Mouse (Mus musculus) MEL-GATA-1-ER (cell line): ENCODE measurements around the gene Ep300.

Experiments
- DNase-seq: peaks from one replicate; pipeline ENCODE4 v3.0.0-alpha.2; 2012; ENCODE audit warnings: low read depth; ENCODE audit errors: extremely low read depth

Ep300 gene

GRCm38 (mm10) chr15:81584913-81585745 lies at the start of gene Ep300:
Gene Ep300, plus strand, starts transcription at chr15:81585351.
- DNase-seq, result peak; percentile 84

DNA sequence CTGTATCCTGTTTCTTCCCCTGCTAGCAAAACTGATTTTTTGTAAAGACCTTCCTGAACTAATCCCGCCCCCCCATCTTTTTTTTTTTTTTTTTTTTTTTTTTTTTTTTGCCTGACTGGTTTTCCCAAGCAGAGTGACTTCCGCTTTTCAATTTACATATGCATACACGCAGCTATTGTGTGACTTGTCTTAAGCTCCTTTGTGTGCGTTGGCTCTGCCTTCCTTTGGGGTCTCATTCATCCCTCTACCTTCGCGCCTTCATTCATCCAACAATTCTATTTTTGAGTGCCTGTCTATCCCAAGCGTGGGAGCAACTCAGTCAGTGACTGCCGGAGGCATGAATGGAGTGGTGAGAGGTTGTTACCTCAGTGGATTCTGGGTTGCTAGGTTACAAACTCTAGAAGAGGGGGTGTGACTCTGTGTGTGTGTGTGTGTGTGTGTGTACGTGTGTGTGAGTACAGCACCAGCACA lies 49.2 kb upstream of the Ep300 start:
- no peak for DNase-seq

DNA sequence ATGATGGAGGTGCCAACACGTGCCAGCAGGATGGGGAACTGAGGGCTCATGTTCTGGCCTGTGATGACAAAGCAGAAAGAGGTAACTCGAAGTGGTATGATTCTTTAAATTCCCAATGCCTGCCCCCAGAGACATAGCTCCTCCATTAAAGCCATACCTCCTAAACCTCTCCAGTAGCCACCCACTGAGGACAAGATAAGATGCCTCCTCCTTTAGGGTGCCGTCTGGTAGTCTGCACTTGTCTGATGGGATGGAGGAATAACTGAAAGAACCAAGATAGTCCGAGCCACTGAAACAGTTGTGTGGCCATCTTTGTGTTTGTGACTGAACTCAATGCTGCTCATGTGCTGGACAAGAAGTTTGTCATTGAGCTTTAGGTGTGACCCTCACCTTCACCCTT lies 47.0 kb upstream of the Ep300 start:
- DNase-seq, result no peak

GRCm38 (mm10) chr15:81539560-81539959 lies 45.6 kb upstream of the Ep300 start:
- no peak for DNase-seq

DNA sequence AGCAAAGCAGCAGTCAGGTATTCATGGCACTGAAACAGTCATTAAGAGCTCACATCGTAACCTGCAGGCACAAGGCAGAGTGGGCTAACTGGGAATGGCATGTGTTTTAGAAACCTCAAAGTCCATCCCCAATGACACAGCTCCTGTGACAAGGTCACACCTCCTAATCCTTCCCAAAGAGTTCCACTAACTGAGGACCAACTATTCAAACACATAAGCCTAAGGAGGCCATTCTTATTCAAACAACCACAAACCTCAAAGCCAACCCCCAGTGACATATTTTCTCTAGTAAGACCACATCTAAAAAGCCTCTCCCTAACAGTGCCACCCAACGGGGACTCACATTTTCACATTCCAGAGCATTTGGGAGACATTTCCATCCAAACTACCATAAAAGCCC lies 40.2 kb upstream of the Ep300 start:
- DNase-seq, result no peak

GRCm38 (mm10) chr15:81545387-81546176 lies 39.6 kb upstream of the Ep300 start:
- no peak for DNase-seq

DNA sequence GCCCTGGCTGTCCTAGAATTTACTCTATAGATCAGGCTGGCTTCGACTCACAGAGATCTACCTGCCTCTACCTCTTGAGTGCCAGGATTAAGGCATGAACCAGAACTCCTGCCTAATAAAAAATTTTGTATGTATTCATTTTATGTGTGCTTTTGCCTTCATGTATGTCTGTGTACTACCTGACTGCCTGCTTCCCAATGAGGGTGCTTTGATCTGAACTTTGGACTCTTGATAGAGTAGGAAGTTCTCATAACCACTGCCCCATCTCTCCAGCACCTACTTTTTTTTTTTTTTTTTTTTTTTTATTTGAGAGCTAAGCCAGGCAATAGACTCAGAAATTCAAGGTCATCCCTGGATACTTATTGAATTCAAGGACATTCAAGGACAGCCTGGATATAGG lies 31.7 kb upstream of the Ep300 start:
- no peak for DNase-seq

- DNase-seq, result no peak
Observed at GRCm38 (mm10) chr15:81554558-81555297, 30.4 kb upstream of the Ep300 start.

DNA sequence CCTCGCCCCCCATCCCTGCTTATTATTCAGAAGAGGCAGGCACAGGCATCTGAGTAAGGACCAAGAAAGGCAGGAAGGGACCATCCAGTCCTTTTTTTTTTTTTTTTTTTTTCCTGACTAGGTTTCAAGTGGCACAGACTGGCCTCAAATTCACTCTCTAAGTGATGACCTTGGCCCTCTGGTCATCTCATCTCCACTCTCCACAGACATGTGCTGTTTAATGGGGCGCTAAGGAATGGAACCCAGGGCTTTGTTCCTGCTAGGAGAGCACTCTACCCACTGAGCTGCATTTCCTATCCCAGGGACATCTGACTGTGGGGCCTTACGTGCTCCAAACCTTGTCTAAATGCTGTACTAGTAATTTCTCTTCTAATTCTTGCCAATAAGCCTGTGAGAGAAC lies 29.2 kb upstream of the Ep300 start:
- DNase-seq, result no peak

DNA sequence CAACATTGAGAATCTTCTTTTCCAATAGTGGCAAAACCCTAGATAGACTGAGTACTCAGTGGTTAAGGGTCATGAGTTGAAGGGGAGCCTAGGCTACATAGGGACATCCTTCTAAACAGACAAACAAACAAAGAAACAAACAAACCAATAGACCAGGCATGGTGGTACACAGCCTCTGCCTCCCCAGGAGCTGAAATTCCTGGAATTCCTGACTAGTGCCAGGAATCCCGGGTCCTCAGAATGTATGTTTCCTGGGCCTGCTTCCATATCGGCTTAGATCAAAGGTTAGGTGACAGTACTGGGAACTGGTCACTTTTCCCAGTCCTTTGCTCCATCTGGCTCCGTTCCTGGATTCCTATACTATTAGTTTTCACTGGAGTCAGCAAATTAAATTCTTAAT lies 23.6 kb upstream of the Ep300 start:
- DNase-seq, result no peak

DNA sequence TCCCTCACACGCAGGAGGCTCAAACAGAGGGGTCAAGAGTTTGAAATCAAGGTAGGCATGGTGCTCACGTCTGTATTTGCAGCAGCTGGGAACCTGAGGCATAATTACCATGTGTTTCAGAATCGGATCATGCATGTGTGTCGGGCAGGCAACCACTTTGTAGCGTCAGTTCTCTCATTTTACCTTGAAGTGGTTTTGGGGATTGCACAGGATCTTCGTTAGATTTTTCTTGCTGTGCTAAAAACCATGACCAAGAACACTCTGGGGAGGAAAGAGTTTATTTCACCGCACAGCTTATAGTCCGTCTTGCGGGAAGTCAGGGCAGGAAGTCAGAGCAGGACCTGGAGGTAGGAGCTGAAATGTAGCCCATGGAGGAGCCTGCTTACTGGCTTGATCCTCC lies 23.2 kb upstream of the Ep300 start:
- DNase-seq, result no peak

DNA sequence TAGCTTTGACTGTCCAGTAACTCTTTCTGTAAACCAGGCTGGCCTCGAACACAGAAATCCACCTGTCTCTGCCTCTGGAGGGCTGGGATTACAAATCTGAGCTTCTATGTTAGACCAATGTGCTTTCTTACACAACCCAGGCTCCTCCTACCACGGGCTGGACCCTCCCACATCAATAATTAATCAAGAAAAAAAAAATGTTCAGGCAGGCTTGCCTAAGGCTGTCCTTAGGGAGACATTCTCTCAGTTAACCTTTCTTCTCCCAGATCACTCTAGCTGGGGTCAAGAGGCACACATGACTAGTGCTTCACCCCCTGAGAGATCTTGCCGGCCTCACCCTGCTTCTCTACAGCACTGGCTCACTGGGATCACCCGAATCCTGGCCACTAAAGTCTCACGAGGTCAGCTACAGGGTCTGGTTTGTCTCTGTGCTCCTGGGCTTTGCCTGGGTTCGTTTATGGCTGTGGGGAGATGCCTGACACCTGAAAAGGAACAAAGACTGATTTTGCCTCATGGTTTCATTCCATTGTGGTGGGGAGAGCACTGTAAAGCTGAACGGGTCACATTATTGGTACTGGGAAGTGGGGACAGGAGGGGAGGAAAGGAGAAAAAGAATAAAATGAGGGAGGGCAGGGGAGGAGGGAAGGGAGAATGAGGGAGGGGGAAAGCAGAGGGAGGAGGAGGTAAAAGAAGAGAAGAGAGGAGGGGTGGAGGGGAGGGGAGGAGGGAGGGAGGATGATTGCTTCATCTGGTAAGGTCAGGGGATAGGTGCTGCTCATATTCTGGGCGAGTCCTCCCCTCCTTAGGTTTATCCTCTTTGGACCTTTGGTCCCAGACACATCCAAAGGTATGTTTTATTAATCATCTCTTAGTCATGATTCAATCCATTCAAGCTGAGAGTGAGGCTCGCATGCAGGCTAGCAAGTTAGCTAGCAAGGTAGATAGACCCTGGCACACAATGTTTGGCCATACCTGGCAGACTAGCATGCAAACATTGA lies 22.4 kb upstream of the Ep300 start:
- no peak for DNase-seq

DNA sequence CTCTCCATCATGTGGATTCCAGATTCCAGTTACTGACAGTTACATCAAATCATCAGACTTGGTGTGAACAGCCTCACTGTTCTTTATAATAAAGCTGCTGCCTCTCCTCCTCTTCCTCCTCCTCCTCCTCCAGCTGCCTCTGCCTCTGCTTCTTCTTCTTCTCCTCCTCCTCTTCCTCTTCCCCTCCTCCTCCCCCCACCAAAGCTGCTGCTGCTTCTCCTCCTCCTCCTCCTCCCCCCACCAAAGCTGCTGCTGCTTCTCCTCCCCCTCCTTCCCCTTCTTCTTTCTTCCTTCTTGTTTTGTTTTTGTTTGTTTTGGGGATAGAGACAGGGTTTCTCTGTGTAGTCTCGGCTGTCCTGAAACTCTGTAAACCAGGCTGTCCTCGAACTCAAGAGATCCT lies 17.1 kb upstream of the Ep300 start:
- DNase-seq, result no peak

DNA sequence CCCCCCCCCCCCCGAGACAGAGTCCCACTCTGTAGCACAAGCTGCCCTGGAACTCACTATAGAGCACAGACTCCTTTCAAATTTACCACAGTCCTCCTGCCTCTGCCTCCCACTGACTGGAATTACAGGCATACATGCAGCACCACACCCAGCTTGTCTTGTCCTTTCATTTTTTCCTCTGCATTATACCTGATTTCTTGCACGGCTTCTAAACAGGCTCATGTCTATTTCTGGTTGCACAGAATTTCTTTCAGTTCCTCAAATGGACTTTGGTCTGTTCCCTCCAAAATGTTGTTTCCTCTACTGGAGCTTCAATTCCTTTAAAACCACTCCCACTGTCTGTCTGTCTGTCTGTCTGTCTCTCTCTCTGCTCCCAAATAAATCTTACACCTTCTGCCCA lies 16.6 kb upstream of the Ep300 start:
- peak; percentile 19 for DNase-seq

DNA sequence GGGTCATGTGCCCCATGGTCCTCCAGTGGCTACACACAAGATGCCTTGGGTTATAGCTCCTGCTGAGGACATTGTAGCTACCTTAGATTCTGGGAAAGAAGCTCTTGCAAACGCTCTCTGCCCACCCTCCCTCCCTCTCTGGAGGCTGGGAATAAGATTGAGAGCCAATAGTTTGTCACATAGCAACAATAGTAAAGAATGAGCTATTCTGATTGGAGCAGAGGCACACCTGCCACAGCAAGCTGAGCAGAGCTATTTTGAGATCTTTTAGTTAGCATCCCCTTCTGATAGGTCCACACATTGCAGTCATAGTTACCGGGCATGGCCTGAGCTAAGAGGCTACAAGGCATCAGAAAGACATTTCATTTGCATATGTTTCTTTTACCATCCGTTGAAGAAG lies 8.2 kb upstream of the Ep300 start:
- DNase-seq, result no peak

DNA sequence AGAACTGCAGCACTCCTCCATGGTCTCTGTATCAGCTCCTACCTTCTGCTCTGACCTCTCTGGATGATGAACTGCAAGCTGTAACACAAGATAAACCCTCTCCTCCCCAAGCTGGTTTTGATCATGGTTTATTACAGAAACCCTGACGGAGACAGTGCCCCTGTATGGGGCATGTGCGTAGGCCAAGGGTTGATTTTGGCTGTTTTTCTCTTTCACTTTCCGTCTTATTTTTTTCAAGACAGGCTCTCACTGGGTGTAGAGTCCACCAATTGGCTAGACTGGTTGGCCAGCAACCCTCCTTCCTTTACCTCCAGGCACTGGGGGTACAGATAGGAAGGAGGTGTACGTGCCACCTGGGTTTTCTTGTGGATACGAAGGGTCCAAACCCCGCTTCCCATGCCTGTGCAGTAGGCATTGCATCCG lies 7.4 kb upstream of the Ep300 start:
- no peak for DNase-seq

DNA sequence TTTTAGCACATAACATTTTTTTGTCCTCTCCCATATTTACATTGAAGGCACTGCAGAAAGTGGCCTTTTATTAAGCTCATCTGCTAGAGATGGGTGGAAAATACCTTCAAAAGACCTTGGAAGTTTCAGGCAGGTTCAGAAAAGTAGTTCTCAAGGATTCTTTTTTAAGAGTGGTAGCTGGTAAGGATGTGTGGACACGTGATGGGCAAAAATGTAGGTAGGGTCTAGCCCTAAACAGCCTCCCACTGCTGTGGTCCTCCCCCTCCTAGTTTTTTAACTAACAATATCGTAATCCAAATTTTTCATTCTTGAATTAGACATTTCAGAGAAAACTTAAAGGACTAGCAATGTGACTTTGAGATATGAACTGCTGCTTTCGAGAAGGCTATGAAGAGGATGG lies 685 bp upstream of the Ep300 start:
- DNase-seq, result no peak

GRCm38 (mm10) chr15:81585746-81586461 lies 753 bp downstream of the Ep300 start:
- peak; percentile 43 for DNase-seq

- DNase-seq, result no peak
Observed at GRCm38 (mm10) chr15:81586466-81586865, 1.3 kb downstream of the Ep300 start.

GRCm38 (mm10) chr15:81587686-81588085 lies 2.5 kb downstream of the Ep300 start:
- no peak for DNase-seq
